Mouse (Mus musculus): Measurements from ENCODE around the gene Nhsl1. TPM values are rescaled to one million over a fixed set of nuclear protein-coding genes. Genes with fewer than 3 reads are reported as not detected.

Nhsl1 gene
- 10 to 100 TPM; 62.0 to 66.6 TPM for total RNA-seq (2021)
- long read RNA-seq, partial matches to known transcripts: 13 of 19 reads
- long read RNA-seq, other reads (novel, unspliced or antisense): 6 of 19 reads

DNA sequence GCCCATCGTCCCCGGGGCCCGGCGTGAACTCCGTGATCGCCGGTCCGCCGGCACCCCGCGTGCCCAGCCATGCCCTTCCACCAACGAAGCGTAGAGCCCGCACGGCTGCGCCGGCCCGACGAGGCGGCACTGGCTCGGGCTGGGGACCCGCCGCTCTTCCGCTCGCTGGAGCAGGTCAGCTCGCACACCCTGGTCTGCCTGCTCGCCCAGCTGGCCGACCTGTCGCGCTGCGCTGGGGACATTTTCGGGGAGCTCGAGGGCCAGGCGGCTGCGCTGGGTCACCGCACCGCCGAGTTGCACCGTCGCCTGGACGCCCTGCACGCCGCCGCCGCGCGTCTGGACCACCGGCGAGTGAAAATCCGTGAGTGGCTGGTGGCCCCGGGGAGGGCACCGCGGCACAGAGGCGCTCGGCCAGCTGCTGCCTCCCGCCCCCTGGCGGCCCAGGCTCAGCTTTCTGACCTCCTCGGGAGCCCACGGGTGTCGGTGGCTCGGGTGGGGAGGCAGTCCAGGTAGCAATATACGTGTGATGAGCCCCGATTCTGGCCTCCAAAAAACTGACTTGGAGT lies at the start of gene Nhsl1:
Nhsl1 (plus strand) TSS at position 70 of the 566 bp plus-strand sequence.
- peak; percentile 50 to 71 for DNase-seq (ENCODE audit: low spot score in 2 of 2)

DNA sequence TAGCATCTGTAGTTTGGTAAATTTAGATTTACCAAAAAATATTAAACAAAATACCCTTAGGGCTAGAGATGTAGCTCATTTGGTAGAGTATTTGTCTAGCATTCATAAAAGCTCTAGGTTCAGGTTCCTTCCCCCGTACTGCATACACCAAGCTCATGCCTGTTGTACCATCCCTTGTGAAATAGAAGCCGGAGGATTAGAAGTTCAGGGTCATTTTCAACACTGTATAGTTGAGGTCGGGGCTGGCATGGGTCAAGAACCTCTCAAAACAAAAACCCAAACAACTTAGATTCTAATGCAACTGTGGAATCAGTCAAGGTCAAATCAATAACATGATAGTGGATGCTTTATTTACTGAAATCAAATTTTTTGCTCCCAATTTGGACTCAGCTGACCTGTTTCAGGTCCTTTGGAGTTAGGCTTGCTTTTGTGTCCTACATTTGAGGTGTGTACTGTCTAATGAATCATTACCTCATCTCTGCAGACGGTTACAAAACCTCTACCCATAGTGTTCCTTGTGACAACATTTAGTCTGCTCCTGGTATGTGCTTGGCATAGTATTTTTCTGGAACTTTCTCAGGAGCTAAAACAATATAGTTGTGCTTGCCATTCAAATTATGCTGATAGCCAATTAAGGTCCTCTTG lies 42.6 kb upstream of the Nhsl1 start:
- DNase-seq (ENCODE audit: low spot score in 2 of 2): no peak

DNA sequence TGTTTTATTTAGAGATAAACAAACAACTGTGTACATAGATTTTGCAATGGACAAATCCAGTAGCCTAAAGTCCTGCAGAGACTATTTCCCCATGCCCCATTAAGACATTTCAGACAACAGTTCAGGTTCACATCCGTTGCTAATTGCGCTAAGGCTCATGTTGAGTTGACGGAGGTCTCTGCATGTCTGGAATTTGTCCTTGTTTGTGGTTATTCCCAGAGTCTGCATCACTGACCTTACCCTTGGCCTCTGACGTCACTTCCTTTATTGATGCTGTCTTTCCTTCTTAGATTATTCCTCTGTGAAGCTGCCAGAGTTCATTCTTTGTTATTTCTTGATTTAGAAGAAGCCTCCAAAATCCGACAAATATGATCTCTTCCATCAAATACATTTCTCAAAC lies 34.8 kb upstream of the Nhsl1 start:
- no peak for DNase-seq (ENCODE audit: low spot score in 2 of 2)

DNA sequence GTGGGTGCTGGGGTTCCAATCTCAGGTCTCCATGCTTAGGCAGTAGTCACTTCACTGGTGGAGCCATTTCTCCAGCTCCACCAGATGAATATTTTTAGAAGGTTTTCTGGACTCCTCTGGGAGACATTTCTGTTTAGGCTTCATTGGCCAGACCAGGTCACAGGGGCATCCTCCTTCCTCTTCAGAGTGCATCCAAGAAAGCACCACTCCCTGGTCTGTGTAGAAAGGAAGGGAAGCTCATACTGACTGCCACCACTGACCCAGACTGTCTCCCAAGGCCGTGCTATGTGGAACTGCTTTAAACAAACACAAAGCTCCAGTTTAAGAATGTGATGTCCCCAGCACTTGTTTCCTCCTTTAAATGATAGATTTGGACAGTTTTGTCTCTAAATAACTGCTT lies 29.3 kb upstream of the Nhsl1 start:
- no peak for DNase-seq (ENCODE audit: low spot score in 2 of 2)

DNA sequence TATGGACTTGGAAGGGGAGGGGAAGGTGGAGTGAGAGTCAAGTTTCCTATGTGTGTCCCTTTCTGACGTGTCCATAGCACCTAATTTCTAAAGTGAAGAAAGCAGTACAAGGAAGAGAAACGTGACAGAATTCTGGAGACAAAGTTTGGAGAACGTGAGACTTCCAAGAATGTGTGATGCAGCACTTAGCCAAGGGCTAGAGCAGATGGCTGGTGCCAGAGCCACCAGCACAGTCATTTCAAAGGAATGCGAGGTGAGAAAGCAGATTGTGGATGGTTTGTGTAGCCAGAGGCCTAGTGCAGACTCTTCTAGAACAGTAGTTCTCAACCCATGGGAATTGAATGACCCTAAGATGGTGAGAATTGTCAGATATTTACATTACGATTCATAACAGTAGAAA lies 13.7 kb upstream of the Nhsl1 start:
- DNase-seq (ENCODE audit: low spot score in 2 of 2): no peak

DNA sequence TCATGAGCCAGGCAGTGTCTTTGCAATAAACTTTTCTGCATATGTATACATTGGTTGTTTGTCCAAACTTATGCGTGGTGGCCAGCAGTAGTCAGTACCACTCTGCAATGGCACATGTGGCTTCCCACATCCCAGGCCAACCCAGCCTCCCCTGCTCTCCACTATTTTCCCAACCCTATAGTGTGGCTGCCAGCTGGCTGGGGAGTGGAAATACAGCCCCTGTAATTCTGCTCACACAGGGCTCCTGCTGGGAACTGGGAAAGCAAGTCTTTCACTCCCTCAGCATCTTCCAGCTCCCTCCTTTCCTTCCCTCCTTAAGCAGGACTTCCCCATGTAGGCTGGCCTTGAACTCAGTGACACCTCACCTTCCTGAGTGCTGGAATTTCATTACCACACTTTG lies 3.7 kb upstream of the Nhsl1 start:
- peak; percentile 27 to 51 for DNase-seq (ENCODE audit: low spot score in 2 of 2)

GRCm38 (mm10) chr10:18317521-18317920 lies 1.3 kb upstream of the Nhsl1 start:
- no peak for DNase-seq (ENCODE audit: low spot score in 2 of 2)

- DNase-seq (ENCODE audit: low spot score in 2 of 2): peak; percentile 33 to 57
These were observed 547 bp upstream of the Nhsl1 start for GRCm38 (mm10) chr10:18317961-18318915.

- DNase-seq (ENCODE audit: low spot score in 2 of 2): no peak
These were observed 906 bp downstream of the Nhsl1 start for GRCm38 (mm10) chr10:18319691-18320090.

- no peak for DNase-seq (ENCODE audit: low spot score in 2 of 2)
These were observed 3.1 kb downstream of the Nhsl1 start for GRCm38 (mm10) chr10:18321861-18322260.

GRCm38 (mm10) chr10:18323701-18324100 lies 4.9 kb downstream of the Nhsl1 start:
- no peak for DNase-seq (ENCODE audit: low spot score in 2 of 2)

- no peak for DNase-seq (ENCODE audit: low spot score in 2 of 2)
These were observed 9.6 kb downstream of the Nhsl1 start for GRCm38 (mm10) chr10:18328331-18328908.

GRCm38 (mm10) chr10:18329096-18330038 lies 10.6 kb downstream of the Nhsl1 start:
- peak; percentile 31 to 49 for DNase-seq (ENCODE audit: low spot score in 2 of 2)

GRCm38 (mm10) chr10:18330445-18330844 lies 11.7 kb downstream of the Nhsl1 start:
- DNase-seq (ENCODE audit: low spot score in 2 of 2): no peak

- no peak for DNase-seq (ENCODE audit: low spot score in 2 of 2)
These were observed 14.8 kb downstream of the Nhsl1 start for GRCm38 (mm10) chr10:18333575-18333974.

DNA sequence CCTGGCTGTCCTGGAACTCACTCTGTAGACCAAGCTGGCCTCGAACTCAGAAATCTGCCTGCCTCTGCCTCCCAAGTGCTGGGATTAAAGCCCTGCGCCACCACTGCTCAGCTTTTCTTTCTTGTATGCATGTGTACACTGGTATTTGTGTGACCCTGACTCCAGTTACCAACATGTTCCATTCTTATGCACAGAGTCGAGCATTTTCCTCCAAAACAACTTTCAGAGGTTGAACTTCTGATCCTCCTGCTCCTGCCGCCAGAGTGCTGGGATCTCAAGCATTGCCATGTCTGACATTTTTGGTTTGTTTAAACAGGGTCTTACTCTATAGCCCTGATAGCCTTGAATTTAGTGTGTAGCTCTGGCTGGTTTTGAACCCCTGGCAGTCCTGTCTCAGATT lies 15.4 kb downstream of the Nhsl1 start:
- no peak for DNase-seq (ENCODE audit: low spot score in 2 of 2)

DNA sequence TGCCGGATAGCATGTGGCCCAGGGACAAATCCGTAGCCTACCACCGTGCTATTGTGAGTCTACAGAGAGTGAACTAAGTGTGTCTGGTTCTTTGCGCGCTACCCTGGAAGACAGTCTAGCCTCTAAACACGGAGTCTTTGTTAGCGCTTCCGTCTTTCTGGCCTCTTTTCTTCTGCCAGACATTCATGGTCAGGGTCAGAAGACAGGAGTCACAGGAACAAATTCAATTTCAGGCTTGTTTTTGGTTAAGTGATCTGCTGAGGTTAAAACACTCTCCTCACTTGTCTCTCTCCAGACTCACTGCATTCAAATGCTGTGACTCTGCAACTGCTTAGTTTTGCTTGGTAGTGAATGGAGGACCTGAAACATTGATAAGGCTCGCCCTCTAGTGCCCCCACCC lies 15.9 kb downstream of the Nhsl1 start:
- no peak for DNase-seq (ENCODE audit: low spot score in 2 of 2)

GRCm38 (mm10) chr10:18337725-18338124 lies 18.9 kb downstream of the Nhsl1 start:
- no peak for DNase-seq (ENCODE audit: low spot score in 2 of 2)

DNA sequence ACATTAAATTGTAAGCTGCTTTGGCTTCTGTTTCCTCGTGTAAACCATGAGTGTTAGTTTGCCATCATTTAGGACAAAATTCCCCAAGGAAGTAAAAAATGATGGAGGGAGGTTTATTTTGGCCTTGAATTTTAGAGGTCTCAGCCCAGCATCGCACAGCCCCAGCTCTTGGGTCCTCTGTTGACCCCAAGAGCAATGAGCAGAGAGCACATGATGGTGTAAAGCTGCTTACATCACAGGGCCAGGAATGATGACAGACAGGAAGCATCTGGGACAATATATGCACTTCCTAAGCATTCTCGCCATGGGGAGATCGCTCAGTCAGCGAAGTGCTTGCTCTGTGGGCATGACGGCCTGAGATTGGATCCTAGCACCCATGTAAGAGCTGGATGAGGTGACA lies 20.6 kb downstream of the Nhsl1 start:
- no peak for DNase-seq (ENCODE audit: low spot score in 2 of 2)

DNA sequence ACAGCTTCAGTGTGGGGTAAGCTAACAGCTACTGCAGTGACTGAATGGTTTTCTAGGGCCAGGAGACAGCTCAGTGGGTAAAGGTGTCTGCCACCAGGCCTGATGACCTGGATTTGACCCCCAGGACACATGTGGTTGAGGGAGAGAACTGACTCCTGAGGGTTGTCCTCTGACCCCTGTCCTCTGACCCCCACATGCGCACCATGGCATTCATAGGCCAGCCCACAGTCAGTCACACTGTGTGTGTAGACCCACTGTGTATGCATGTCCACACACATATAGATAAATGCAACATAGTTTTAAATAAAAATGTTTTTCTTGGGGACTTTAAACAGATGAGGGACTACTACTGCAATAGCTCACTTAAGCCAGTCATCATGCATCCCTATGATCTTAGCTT lies 22.1 kb downstream of the Nhsl1 start:
- DNase-seq (ENCODE audit: low spot score in 2 of 2): no peak

Measured in layer of hippocampus, postnatal 10 days (tissue).